ENCODE assay signal across 19 mouse cellular contexts in genomic region chr11:101797355-101797754, GRCm38 (mm10). TPM values are rescaled to one million over a fixed set of nuclear protein-coding genes. Genes with fewer than 3 reads are reported as not detected.
"Had no signal": no experiment of that assay in that cellular context is flagged by ENCODE, and none has a peak within 500 bp of the region (broad histone marks: within the 10 kb centered on the region; RNA-seq: fewer than 3 reads in every experiment).

No protein-coding gene starts in this region.

- H3K9ac ChIP-seq: lung, embryonic 15.5 days; midbrain, embryonic 12.5 days; neural tube, embryonic 13.5 days; neural tube, embryonic 15.5 days had no signal

- H3K27me3 ChIP-seq: lung, embryonic 15.5 days; neural tube, embryonic 15.5 days had no signal

- H3K4me2 ChIP-seq: lung, embryonic 15.5 days; midbrain, embryonic 12.5 days; neural tube, embryonic 13.5 days; neural tube, embryonic 15.5 days had no signal

- DNase-seq: lung, adult 2 months; lung, postnatal 4 days; midbrain, embryonic 14.5 days; retina, postnatal 1 day; right cerebral cortex, adult 18-20 months; right cerebral cortex, postnatal 25 days; right cerebral cortex, postnatal 4 days; spleen, adult 18-20 months; thymus, adult 18-20 months; thymus, postnatal 14 days; thymus, postnatal 36 days had no signal

- H3K9me3 ChIP-seq: lung, embryonic 15.5 days; midbrain, embryonic 10.5 days; midbrain, embryonic 12.5 days; neural tube, embryonic 13.5 days; neural tube, embryonic 15.5 days had no signal

- H3K27ac ChIP-seq: lung, embryonic 15.5 days; midbrain, embryonic 10.5 days; midbrain, embryonic 12.5 days; neural tube, embryonic 13.5 days; neural tube, embryonic 15.5 days had no signal

- H3K4me3 ChIP-seq: lung, embryonic 15.5 days; midbrain, embryonic 10.5 days; midbrain, embryonic 12.5 days; myocyte; neural tube, embryonic 13.5 days; neural tube, embryonic 15.5 days had no signal

- H3K36me3 ChIP-seq: lung, embryonic 15.5 days; midbrain, embryonic 10.5 days; midbrain, embryonic 12.5 days; neural tube, embryonic 13.5 days; neural tube, embryonic 15.5 days had no signal

RNA-seq across cellular contexts. Expression of gene Etv4, which starts 12.2 kb away (rescaled TPM):
- total RNA-seq: megakaryocyte, adult 5-6 weeks; megakaryocyte-erythroid progenitor cell, adult 5-6 weeks had no signal
